Mouse (Mus musculus): Measurements from ENCODE around the gene Olfr111.
"Not testable (repeated sequence)": the region's sequence is repeated elsewhere in the genome, so short reads cannot be mapped to it uniquely, and the experiment has no call there.

The Olfr111 gene

GRCm38 (mm10) chr17:37507730-37508129 lies at the start of gene Olfr111:
Gene Olfr111 (plus strand): TSS chr17:37508030.
- no peak for DNase-seq (ENCODE audit: low read depth, low spot score)

GRCm38 (mm10) chr17:37458616-37459015 lies 49.2 kb upstream of the Olfr111 start, which contains the start of gene Olfr109:
Gene Olfr109 (plus strand): TSS chr17:37458916.
- no peak for DNase-seq (ENCODE audit: low read depth, low spot score)

GRCm38 (mm10) chr17:37483452-37483851 lies 24.4 kb upstream of the Olfr111 start, which contains the start of gene H2-M2:
Gene H2-M2 (minus strand): TSS chr17:37483552.
- no peak for DNase-seq (ENCODE audit: low read depth, low spot score)

- no peak for DNase-seq (ENCODE audit: low read depth, low spot score)
Observed at GRCm38 (mm10) chr17:37491930-37492518, 15.8 kb upstream of the Olfr111 start, which contains the start of gene Olfr110. Gene Olfr110 (plus strand): TSS chr17:37492468.

GRCm38 (mm10) chr17:37524612-37525011 lies 16.8 kb downstream of the Olfr111 start:
- not testable (repeated sequence) for DNase-seq (ENCODE audit: low read depth, low spot score)

- not testable (repeated sequence) for DNase-seq (ENCODE audit: low read depth, low spot score)
Observed at GRCm38 (mm10) chr17:37525427-37525826, 17.6 kb downstream of the Olfr111 start.

- peak; percentile 88 for DNase-seq (ENCODE audit: low read depth, low spot score)
Observed at GRCm38 (mm10) chr17:37535173-37535572, 27.3 kb downstream of the Olfr111 start.

GRCm38 (mm10) chr17:37538416-37538815 lies 30.6 kb downstream of the Olfr111 start:
- DNase-seq (ENCODE audit: low read depth, low spot score), result not testable (repeated sequence)

GRCm38 (mm10) chr17:37541454-37542119 lies 33.8 kb downstream of the Olfr111 start:
- no peak for DNase-seq (ENCODE audit: low read depth, low spot score)

GRCm38 (mm10) chr17:37543800-37544435 lies 36.1 kb downstream of the Olfr111 start:
- DNase-seq (ENCODE audit: low read depth, low spot score), result no peak

GRCm38 (mm10) chr17:37558913-37559615 lies 51.2 kb downstream of the Olfr111 start:
- DNase-seq (ENCODE audit: low read depth, low spot score), result no peak

GRCm38 (mm10) chr17:37569351-37569750 lies 61.5 kb downstream of the Olfr111 start, which contains the start of gene Olfr112:
Gene Olfr112 (minus strand): TSS chr17:37569451.
- DNase-seq (ENCODE audit: low read depth, low spot score), result no peak

- no peak for DNase-seq (ENCODE audit: low read depth, low spot score)
Observed at GRCm38 (mm10) chr17:37577563-37577962, 69.7 kb downstream of the Olfr111 start, which contains the start of gene Olfr113. Gene Olfr113 (minus strand): TSS chr17:37577663.

All from ES-CJ7 (cell line).